Mouse (Mus musculus): ENCODE measurements around the gene Gzmc. TPM values are rescaled to one million over a fixed set of nuclear protein-coding genes. Genes with fewer than 3 reads are reported as not detected.
"Not testable (repeated sequence)": the region's sequence is repeated elsewhere in the genome, so short reads cannot be mapped to it uniquely, and the experiment has no call there.

Gene Gzmc
- polyA plus RNA-seq (2015; fragmentation: Nextera tagmentation; extraction: Ambion mirVana), result 10.4 and 13.2 TPM in 2 replicates

DNA sequence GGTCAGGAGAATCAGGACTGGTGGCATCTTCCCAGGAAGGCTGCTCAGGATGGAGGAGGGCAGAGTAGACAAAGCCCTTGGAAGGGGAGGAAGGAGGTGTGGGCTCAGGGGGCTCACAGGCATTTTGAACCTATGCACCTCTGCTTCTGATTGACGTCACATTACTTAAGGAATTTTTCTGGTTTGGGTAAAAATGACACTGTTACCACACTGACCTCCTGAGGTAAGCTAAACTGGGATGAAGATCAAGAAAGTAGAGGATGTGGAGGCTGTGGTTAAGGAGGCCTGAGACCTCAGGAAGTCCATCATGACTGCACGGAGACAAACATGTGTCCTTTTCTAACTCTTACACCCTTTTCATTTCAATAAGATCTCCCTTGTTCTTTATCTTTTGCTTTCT is at the start of gene Gzmc:
TSS of gene Gzmc (minus strand) at position 101 of the 400 bp plus-strand sequence.
- no peak for DNase-seq (ENCODE audit: low spot score)

DNA sequence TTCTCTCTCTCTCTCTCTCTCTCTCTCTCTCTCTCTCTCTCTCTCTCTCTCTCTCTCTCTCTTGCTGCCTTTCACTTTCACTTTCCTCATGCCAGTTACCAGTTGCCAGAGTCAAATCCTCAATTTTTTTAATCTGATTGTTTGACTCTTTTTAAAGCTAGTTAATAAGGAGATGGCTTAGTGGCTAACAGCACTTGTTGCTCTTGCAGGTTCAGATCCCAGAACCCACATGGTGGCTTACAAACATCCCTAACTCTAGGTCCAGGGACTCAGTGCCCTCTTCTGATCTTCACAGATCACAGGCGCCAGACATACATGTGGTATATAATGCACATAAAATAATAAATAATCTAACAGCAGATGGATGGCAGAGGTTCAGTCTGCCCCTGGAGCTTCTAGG is 49.4 kb upstream of the Gzmc start:
- DNase-seq (ENCODE audit: low spot score), result no peak

DNA sequence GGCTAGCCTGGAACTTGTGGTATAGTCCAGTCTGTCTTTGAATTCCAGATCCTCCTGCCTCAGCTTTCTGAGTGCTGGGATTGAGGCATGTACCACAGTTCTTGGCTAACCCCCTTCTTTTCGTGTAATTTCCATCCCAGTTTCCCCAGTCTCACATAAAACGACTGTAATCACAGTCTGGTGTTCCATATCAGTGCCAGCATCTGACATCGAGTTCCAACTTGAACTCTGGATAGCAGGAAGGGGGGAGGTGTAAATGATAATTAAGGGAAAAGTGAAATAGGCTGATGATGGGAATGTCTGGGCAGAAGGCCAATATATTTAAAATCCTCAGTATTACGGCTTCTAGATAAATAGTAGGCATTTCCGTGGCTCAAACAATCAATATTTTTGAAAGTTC is 46.6 kb upstream of the Gzmc start:
- DNase-seq (ENCODE audit: low spot score), result no peak

DNA sequence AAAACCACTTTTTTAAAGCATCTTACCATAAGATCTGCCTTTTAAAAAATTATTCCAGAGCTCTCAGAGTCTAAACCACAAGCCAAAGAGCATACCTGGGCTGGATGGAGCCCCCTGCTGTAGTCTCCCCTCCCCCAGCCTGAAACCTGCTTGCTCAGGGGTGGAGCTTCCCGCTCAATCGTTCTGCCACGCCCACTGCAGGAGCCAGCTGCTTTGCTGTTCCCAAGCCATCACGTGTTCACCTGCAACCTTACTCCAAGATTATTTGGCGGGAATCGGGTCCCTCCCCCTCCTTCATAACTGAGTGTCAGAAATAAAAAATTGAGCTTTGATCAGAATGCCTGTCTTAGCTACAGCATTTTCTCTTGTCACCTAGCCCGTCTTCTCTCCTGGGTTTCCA is 44.2 kb upstream of the Gzmc start:
- not testable (repeated sequence) for DNase-seq (ENCODE audit: low spot score)

DNA sequence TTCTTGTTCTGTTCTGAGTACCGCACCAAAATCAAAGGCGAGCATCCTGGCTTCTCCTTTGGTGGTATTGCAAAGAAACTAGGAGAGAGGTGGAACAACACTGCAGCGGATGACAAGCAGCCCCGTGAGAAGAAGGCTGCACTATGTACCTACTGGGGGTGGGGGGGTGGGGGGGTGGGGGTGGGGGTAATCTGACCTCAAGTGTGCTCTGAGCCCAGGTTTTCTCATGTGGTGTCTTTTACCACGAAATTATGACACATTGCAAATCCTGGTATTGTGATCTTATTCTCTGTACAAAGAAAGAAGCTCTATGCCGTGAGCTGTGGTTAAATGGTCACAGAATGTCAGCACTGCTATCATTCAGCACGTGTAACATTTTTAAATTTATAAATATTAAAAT is 41.6 kb upstream of the Gzmc start:
- not testable (repeated sequence) for DNase-seq (ENCODE audit: low spot score)

DNA sequence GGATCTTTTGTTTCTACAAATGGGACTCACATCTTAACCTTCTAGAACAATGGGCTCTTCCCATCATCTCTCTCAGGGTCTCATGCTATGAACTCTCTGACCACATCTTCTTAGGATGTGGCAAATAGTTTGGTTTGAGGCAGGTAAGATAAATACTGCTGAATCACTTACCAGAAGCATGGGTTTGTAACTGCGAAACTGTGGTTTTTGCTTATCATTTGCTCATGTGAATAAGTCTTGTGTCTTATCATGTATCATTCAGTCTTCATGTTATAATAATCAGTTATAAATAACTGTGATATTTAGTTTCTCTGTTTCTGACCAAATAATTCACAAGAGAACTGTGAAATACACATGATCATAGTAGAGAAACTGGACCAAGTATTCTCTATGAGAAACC is 31.7 kb upstream of the Gzmc start:
- no peak for DNase-seq (ENCODE audit: low spot score)

DNA sequence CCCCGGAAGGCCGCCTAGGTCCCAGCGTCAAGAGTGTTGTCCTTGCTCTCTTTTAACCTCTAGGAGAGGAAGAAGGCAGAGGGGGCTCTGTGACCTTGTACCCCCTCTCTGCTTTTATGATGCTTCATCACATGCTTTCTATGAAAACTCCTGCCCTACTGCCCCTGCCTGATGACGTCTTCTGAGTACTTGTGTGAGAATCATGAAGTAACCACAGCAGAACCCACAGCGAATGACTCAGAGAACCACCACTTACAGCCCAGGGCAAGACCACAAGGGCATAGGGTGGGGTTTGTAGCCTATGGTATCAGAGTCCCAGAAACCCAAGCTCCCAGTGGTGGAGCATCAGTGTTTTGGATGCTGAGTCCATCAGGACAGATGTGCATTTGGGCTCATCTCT is 27.7 kb upstream of the Gzmc start, which contains the start of gene Gzmb:
TSS of gene Gzmb (minus strand) at position 108 of the 400 bp plus-strand sequence.
- DNase-seq (ENCODE audit: low spot score), result no peak

DNA sequence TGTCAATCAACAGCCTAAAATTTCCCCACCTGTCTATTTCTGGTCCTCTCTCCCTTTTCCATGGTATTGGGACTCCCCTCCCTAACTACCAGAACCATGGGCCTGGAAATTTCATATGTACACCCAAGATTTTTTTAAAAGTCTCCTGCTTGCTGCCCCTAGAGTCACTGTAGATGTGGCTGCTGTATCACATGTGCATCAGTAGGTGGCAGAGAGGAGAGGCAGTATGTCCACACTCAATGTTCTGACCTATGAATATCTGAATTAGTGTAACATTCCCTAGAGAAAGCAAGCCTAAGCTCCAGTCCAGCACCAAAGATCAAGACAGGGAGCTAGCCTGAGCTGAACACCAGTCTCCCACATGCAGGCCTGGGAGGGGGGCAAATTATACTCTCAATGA is 6.0 kb upstream of the Gzmc start:
- DNase-seq (ENCODE audit: low spot score), result peak; percentile 2

DNA sequence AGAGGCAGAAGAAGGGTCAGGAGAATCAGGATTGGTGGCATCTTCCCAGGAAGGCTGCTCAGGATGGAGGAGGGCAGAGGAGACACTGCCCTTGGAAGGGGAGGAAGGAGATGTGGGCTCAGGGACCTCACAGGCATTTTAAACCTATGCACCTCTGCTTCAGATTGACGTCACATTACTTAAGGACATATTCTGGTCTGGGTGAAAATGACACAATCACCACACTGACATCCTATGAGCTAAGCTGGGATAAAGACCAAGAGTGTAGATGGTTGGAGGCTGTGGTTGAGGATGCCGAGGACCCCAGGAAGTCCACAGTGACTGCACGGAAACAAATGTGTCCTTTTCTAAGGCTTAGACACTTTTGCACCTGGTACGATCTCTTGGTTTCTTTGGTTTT is 23.1 kb downstream of the Gzmc start, which contains the start of gene Gzmf:
TSS of gene Gzmf (minus strand) at position 101 of the 400 bp plus-strand sequence.
- no peak for DNase-seq (ENCODE audit: low spot score)

DNA sequence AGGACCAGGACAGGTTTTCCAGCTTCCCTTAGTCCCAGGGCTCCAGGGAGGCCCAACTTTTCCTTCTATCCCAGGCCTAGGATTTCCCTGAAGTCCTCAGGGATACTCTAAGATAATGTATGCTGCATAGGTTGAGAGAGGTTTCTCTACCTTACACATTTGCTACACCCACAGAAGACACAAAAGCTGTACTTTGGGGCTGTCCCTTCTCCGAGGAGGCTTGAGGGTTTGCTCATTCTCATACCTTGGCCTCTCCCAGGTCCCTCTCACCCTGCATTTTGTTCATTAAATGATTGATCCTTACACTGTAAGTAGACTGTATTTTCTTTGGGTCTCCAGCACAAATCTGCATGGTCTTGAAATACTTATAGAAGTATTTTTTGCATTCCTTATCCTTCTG is 28.8 kb downstream of the Gzmc start:
- DNase-seq (ENCODE audit: low spot score), result no peak

DNA sequence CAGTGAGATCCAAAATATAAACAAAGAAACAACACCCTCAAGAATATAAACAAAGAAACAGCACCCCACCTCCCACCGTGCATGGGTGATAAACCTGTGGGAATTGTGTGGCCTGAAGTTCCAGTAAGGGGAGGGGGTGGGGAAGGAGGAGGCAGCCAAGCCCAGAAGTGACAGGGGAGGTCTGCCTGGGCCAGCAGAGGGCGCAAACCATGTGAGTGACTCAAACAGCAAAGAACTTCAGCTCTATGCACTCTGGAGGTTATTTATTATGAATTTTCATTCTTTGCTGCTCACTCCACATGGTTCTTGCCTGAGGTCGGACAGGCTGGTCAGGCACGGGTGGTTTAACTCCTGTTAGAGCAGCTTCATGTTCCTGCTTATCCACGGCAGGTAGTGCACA is 29.4 kb downstream of the Gzmc start:
- peak; percentile 61 for DNase-seq (ENCODE audit: low spot score)

DNA sequence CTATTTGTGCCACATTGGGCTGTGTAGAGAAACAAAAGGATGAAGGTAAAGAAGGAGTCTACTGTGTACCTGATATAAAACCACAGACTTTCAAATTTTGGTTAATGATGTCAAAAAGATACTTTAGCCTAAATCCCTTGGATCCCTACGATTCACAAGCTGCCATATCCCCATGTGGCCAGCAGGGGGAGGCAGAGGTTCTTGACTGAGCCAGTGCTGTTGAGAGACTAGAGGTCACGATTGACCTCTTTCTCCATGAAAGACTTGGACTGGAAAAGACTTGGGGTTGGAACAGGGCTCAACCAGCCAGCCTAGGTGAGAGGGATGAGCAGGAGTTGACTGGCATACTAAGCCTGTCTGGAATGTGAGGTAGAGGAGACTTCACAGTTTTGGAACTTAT is 30.5 kb downstream of the Gzmc start:
- DNase-seq (ENCODE audit: low spot score), result peak; percentile 52

DNA sequence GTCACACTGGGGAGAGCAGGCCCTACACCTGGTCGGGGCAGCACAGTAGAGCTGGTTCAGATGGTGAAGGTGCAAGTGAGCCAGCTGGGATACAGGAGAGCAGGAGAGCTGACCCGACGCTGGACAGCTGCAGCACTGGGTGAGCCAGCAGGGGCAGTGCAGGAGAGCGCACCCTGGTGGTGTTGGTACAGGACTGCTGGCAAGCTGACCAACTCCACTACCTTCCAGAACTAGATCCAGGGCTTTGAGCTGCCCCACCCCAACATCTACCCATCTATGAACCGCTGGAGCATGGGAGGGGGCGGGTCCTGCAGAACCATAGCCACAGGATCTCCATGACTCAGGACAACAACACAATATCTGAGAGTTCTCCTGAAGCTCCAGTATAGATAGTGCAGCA is 47.5 kb downstream of the Gzmc start:
- DNase-seq (ENCODE audit: low spot score), result no peak

DNA sequence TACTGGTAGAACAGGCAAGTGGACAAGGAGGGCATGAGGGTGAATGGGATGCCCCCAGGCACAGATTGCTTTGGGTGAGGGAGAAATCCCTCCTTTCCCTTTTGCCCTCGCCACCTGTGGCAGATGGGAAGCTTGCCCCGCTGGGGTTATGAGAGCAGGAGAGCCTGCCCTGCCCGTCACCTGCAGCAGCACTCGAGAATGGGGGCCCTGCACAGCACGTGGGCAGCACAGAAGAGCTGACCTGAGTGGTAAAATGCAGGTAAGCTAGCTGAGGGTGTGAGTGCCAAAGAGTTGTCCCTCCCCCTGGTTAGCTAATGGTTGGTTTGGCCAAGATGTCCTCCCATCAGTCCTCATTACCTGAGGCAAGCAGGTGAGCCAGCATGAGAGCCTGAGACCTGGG is 47.9 kb downstream of the Gzmc start:
- DNase-seq (ENCODE audit: low spot score), result no peak

Other genes starting within 250 kb of the Gzmc start
- gene Mcpt1, start 216.7 kb downstream of the Gzmc start, polyA plus RNA-seq (2015; fragmentation: Nextera tagmentation; extraction: Ambion mirVana), result 0.46 and 0.50 TPM in 2 replicates
- not detected in 2 replicates for gene Mcpt9, start 204.2 kb downstream of the Gzmc start, polyA plus RNA-seq (2015; fragmentation: Nextera tagmentation; extraction: Ambion mirVana)
- gene Mcpt2, start 192.6 kb downstream of the Gzmc start, polyA plus RNA-seq (2015; fragmentation: Nextera tagmentation; extraction: Ambion mirVana), result 0.30 and 0.40 TPM in 2 replicates
- gene Mcpt4, start 172.3 kb downstream of the Gzmc start, polyA plus RNA-seq (2015; fragmentation: Nextera tagmentation; extraction: Ambion mirVana), result 2.0 and 2.2 TPM in 2 replicates
- 0.17 and 0.36 TPM in 2 replicates for gene Mcpt8, start 149.4 kb downstream of the Gzmc start, polyA plus RNA-seq (2015; fragmentation: Nextera tagmentation; extraction: Ambion mirVana)
- gene Ctsg, start 132.1 kb downstream of the Gzmc start, polyA plus RNA-seq (2015; fragmentation: Nextera tagmentation; extraction: Ambion mirVana), result 0.26 and 0.46 TPM in 2 replicates
- not detected in 2 replicates for gene Gzme, start 114.0 kb downstream of the Gzmc start, polyA plus RNA-seq (2015; fragmentation: Nextera tagmentation; extraction: Ambion mirVana)
- not detected in 2 replicates for gene Gzmd, start 102.0 kb downstream of the Gzmc start, polyA plus RNA-seq (2015; fragmentation: Nextera tagmentation; extraction: Ambion mirVana)
- gene Gzmg, start 75.1 kb downstream of the Gzmc start, polyA plus RNA-seq (2015; fragmentation: Nextera tagmentation; extraction: Ambion mirVana), result not detected in 2 replicates
- gene Gzmn, start 60.1 kb downstream of the Gzmc start, polyA plus RNA-seq (2015; fragmentation: Nextera tagmentation; extraction: Ambion mirVana), result not detected in 2 replicates
- gene Gzmf, start 23.2 kb downstream of the Gzmc start, polyA plus RNA-seq (2015; fragmentation: Nextera tagmentation; extraction: Ambion mirVana), result 0.16 and 0.18 TPM in 2 replicates
- 4.2 and 4.5 TPM in 2 replicates for gene Gzmb, start 27.6 kb upstream of the Gzmc start, polyA plus RNA-seq (2015; fragmentation: Nextera tagmentation; extraction: Ambion mirVana)
- 0.10 and 0.26 TPM in 2 replicates for gene Atp12a, start 130.4 kb upstream of the Gzmc start, polyA plus RNA-seq (2015; fragmentation: Nextera tagmentation; extraction: Ambion mirVana)
- 0.42 and 0.92 TPM in 2 replicates for gene Rnf17, start 167.9 kb upstream of the Gzmc start, polyA plus RNA-seq (2015; fragmentation: Nextera tagmentation; extraction: Ambion mirVana)

All from thymus, postnatal 0 days (tissue).